Mouse (Mus musculus) regulatory T cell (primary cell): ENCODE results near the gene Rad23a.

Experiments
- in situ Hi-C: fragments of 300-600 bp; cut with MboI, MseI; formaldehyde crosslinking; loops from one replicate; pipeline ENCODE4 v1.15.1; 2025; ENCODE audit warnings: high pct_unique_total_duplicates

Rad23a gene

GRCm38 (mm10) chr8:84840248-84840999, at the start of gene Rad23a:
Rad23a (minus strand) TSS chr8:84840665.
- in situ Hi-C loops = loop anchor here (25.0 kb wide), 1 partner anchor 1103 kb away; the partner anchor contains the start of gene Adgre5

- in situ Hi-C loops = no loop called here
Measured at GRCm38 (mm10) chr8:84889141-84889540, 48.7 kb upstream of the Rad23a start.

DNA sequence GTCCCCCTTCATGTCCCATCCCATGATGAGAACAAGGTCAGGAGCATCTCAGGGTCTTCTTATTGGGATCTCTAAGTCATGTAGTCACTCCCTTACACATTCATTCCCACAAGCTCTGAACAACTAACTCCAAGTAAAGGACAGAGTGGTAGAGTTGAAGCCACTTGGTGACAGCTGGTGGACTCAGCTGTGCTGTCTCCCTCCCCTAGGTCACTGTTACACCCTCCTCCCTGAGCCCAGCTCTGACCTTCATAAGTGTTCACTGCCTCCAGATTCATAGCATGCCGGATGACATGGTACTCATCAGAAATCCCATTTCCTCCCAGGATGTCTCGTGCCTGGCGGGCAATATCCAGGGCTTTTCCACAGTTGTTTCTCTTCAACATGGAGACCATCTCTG, 47.8 kb upstream of the Rad23a start:
- in situ Hi-C loops = no loop called here

DNA sequence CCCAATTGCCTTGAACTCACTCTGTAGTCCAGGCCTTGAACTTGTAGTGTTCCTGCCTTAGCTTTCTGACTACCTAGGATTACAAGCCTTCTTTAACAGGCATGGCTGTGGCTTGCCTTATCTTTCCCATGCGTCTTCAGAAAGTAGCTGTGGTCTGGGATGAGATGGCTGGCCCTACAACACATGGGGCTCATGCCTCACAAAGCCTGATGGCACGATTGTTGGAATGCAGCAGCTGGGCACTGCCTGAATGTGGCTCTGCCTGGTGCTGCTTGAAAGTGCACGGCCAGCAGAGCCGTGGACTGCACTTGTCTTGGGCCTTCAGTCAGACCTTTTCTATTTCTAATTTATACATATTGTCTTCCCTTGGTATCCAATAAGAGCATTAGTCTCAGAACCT, 44.3 kb upstream of the Rad23a start:
- in situ Hi-C loops = no loop called here

GRCm38 (mm10) chr8:84878915-84879314, 38.5 kb upstream of the Rad23a start:
- in situ Hi-C loops = no loop called here

- in situ Hi-C loops = no loop called here
Measured at GRCm38 (mm10) chr8:84877297-84878035, 37.0 kb upstream of the Rad23a start.

GRCm38 (mm10) chr8:84874339-84874738, 33.9 kb upstream of the Rad23a start:
- in situ Hi-C loops = no loop called here

- in situ Hi-C loops = no loop called here
Measured at GRCm38 (mm10) chr8:84873016-84873415, 32.6 kb upstream of the Rad23a start.

GRCm38 (mm10) chr8:84872309-84872965, 32.0 kb upstream of the Rad23a start:
- in situ Hi-C loops = no loop called here

DNA sequence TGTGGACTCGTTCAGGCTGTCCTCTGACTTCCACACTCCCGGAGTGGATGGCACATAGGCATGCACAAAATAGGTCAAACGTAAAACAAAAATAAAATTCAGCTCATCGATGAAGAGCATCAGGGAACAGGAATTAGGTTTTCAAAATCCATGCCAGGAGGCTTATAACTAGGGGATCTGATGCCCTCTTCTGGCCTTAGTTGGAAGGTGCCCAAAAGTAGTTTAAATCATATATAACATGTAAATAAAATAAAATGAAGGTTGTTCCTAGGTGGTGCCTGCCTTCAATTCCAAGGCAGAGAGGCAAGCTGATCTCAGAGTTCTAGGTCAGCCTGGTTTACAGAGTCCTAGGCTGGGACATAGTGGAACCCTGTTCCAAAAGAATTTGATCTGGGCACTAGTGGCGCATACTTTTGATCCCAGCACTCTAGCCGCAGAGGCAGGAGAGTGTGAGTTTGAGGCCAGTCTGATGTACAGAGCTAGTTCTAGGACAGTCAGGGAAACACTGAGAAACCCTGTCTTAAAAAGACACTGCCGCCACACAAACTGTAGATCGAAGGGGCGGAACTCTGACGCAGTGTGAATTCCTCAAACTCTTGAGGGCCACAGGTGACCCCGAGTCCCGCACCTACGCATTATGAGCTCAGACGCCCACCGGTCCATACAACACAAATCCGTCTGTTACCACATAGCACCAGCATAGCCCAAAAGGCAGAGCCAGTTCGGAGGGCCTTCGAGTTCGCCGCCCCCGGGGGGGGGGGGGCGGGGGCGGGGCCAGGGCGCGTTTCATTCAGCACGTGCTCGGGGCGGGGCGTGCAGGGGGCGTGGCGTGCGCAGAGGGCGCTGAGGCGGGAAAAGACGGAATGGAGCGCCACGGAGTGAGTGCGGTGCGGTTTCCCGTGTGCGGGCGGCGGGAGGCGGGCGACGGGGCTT, 31.2 kb upstream of the Rad23a start, which contains the start of gene Syce2:
Gene Syce2, plus strand, starts transcription at position 736 of the 933 bp plus-strand sequence.
- in situ Hi-C loops = no loop called here

GRCm38 (mm10) chr8:84856864-84857441, 16.5 kb upstream of the Rad23a start, which contains the start of gene Farsa:
Farsa (plus strand) TSS chr8:84856989.
- in situ Hi-C loops = no loop called here

DNA sequence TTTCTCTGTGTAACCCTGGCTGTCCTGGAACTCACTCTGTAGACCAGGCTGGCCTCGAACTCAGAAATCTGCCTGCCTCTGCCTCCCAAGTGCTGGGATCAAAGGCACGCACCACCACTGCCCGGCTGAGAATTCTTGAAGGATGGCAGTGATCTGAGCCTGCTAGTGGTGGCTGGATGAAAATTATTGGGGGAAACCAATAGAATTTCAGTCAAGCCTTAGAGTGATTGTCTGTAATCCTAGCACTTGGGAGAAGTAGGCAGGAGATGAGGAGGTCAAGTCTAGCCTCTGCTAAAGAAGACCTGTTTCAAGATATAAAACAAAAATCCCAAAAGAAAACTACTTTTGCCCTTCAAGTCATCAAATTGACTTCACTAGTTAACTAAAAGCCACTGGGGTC, 16.0 kb upstream of the Rad23a start:
- in situ Hi-C loops = no loop called here

DNA sequence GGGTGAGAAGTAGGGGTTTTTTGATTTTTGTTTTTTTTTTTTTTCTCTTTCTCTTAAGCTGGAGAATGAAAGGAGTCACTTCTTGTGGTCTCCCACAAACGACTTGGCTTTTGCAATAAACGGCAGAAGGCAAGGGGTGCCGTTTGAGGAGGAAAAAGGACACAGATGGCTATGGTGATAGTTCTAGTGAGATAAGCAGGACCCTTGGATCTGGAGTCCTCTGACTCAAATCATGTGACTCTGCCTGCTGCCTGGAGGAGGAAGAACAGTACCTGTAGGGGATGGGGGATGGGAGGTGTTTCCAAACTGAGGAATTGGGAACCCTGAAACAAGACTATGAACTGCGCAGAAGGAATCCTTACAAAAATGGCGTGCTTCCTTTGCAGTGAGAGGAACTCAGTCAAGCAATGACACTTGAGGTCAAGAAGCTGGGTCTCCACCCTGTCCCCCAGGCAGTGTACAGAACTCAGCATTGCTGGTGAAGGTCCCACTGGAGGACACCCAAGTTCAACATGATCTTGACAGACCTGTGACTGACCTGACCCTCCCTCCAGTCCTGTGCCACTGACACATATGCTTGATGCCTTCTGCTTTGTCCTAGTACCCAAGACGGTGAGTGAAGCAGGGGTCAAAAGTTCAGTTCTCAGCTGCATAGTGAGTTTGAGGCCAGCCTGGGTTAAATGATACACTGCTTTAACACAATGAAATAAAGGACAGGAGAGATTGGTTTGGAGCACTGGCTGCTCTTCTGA, 7.4 kb upstream of the Rad23a start:
- in situ Hi-C loops = loop anchor here (5.0 to 25.0 kb wide), 2 partner anchors 54 to 1111 kb away; partner anchors contain the start of genes Adgre5 and Klf1

GRCm38 (mm10) chr8:84846722-84847572, 6.5 kb upstream of the Rad23a start, which contains the start of gene Calr:
Calr (minus strand) TSS chr8:84846934.
- in situ Hi-C loops = loop anchor here (5.0 to 25.0 kb wide), 2 partner anchors 55 to 1110 kb away; partner anchors contain the start of genes Adgre5 and Klf1

- in situ Hi-C loops = loop anchor here (5.0 to 25.0 kb wide), 2 partner anchors 56 to 1109 kb away; partner anchors contain the start of genes Adgre5 and Klf1
Measured at GRCm38 (mm10) chr8:84846094-84846721, 5.7 kb upstream of the Rad23a start.

DNA sequence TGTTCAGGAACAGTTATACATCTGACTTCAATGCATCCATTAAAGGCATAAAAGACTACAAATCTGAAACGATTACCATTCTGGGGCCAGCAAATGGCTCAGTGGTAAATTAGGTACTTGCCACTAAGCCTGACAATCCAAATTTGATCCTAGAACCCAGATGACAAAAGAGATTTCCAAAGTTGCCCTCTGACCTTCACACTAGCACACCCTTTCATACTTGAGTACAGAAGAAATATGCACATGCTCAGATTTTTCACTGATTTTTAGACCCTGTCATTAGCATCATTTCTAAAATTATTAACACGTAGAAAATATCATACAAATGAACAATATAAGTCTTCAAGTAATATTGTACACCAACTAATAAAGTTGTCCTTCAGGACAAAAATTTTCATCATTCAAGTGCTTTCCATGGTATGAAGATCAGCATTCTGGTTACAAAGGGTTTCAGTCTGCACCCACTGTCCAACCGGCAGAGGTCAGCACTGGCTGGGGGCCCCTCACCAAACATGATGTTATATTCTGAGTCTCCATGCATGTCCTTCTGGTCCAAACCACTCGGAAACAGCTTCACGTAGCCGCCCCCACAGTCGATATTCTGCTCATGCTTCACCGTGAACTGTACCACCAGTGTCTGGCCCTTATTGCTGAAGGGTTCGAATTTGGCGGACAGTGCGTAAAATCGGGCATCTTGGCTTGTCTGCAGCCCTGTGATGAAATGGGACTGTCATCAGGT, 5.1 kb upstream of the Rad23a start:
- in situ Hi-C loops = loop anchor here (5.0 to 25.0 kb wide), 2 partner anchors 57 to 1108 kb away; partner anchors contain the start of genes Adgre5 and Klf1

DNA sequence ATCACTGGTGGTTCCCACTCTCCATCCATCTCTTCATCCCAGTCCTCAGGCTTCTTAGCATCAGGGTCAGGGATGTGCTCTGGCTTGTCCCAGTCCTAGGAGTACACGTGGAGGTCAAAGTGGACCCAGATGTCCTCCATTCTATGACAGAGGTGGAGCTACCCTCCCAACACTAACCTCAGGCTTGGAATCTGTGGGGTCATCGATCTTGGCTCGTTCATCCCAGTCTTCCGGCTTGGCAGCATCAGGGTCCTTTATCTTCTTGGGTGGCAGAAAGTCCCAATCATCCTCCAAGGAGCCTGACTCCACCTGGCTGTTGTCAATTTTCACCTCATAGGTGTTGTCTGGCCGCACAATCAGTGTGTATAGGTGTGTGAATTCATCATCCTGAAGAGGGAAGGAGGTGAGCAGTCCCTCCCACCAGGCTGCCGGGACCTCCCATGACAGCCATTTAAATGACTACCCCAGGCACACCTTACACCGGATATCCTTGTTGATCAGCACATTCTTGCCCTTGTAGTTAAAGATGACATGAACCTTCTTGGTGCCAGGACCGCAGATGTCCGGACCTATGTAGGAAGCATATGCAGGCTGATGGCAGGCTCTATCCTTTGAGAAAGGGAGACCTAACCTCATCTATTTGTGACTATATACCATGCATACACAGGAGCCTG, 4.1 kb upstream of the Rad23a start:
- in situ Hi-C loops = loop anchor here (5.0 to 25.0 kb wide), 2 partner anchors 58 to 1107 kb away; partner anchors contain the start of genes Adgre5 and Klf1
